Mouse (Mus musculus) gastrocnemius, postnatal 4 days (tissue): Measurements from ENCODE around the gene Tmem100. TPM values are rescaled to one million over a fixed set of nuclear protein-coding genes. Genes with fewer than 3 reads are reported as not detected.

Experiments used
- DNase-seq, 2 experiments: peaks; one replicate each; pipeline ENCODE4 v3.0.0; 2021 to 2022; ENCODE audit warnings: low spot score in 2 of 2, mixed read lengths in 2 of 2
- long read RNA-seq, 2 experiments: library from polyadenylated mRNA; stranded (forward); transcript quantifications; one replicate each; pipeline ENCODE4 v2.0.0; 2021
- total RNA-seq, 2 experiments: library from RNA; stranded (reverse); gene quantifications; 2 replicates each; pipeline ENCODE4 v1.2.3; 2021

Tmem100 gene
- 10 to 100 TPM; 20.2 to 30.9 TPM for total RNA-seq
- long read RNA-seq, experiment 1, transcript Tmem100-201 (3 exons, 1,767 nt), result major isoform, 22 of 34 reads
- long read RNA-seq, experiment 1, partial matches to known transcripts, result 2 of 34 reads
- long read RNA-seq, experiment 1, other reads (novel, unspliced or antisense), result 10 of 34 reads
- long read RNA-seq, experiment 2, transcript Tmem100-201 (3 exons, 1,767 nt), result major isoform, 18 of 24 reads
- long read RNA-seq, experiment 2, partial matches to known transcripts, result 3 of 24 reads
- long read RNA-seq, experiment 2, other reads (novel, unspliced or antisense), result 3 of 24 reads

- no peak for DNase-seq
These were observed at the start of gene Tmem100 for GRCm38 (mm10) chr11:90029841-90030398. Tmem100 (plus strand) TSS chr11:90030348.

- no peak for DNase-seq
These were observed 47.2 kb upstream of the Tmem100 start for GRCm38 (mm10) chr11:89982918-89983317.

GRCm38 (mm10) chr11:89984436-89984835 lies 45.7 kb upstream of the Tmem100 start:
- no peak for DNase-seq

DNA sequence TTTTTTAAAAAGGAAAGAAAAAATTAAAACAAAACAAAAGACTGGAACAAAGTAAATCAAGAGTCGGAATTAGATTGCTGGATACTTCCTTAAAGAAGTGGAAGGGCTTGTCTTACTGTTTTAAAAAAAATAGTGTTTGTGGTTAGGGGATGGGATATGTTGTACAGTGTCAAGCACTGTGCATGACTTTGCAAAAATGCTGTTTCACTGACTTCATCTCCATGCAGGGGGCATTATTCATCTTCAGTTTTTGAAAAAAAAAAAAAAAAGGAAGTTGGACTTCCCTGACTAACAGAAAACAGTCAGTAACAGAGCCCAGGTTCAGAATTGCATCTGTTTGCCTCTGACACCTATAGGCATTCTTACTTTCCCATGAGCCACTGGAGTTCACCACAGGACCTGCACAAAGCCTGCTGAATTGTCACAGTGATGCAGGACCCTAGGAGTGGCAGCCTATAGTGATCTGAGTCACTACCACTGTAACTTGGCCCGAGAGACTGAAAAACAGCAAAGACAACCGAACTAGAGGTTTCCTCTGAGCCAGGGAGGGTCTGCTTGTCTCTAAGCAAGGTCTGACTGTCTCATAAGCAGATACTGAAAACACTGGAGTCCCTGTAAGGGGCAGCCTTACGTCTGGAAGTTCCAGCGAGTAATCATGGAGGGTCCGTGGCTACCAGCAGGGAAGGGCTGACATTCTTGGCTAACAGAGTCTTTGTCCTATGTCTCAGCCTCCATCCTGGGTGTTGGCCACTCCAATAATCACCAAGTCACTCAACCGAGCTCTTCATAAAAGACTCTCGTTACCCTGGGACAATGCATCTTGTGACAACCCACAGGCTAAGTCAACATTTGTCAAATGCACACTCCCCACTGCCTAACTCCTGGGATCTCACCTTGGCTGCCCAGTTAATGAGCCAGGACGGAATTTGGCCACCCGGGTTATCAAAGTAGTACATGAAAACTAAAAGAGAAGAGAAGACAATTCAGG lies 44.7 kb upstream of the Tmem100 start:
- DNase-seq, result no peak

GRCm38 (mm10) chr11:89986516-89986915 lies 43.6 kb upstream of the Tmem100 start:
- DNase-seq, result no peak

DNA sequence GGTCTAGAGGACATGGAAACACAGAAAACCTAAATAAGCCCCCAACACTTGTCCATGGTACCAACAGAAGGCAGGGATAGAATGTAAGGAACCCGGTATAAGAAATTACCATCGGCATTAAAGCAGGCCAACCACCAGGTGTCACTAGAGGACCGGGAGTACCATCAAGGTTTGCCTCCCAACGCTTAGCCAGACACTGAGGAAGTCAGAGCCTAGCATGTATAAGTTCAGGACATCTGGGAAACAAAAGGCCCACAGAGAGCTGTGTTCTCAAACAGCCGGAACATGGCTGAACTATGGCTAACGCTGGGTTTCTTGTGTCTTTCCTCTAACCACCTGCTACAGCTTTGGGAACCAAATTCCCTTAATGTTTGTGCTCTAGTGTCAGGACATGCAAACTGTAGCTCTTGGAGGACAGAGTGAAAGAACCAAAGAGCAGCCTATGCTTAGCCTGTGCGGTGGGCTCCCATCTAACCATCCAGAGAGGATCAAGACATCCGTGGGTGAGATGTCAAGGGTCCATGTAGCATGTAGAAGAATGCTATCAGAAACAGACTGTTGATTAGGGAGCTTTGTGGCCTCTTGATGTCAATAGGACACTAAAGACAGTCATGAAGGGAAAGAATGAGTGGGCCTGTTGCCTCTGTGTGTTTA lies 41.1 kb upstream of the Tmem100 start:
- DNase-seq, result peak; percentile 57 to 77

DNA sequence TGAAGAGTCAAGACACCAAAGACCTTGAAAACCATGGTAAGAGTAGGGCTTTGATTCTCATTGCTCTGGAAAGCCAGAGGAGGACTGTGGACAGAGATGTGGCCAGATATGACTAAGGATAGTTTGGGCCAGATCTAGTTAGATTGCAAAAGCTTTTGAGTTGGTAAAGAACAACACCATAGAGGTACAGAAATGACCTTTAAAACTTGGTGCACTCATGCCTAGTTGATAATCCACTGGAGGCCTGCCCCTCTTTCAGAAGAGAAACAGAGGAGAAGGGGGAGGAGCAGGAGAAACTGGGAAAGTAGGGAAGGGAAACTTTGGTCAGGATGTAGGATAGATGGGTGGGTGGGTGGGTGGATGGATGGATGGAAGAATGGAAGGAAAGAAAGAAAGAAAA lies 38.5 kb upstream of the Tmem100 start:
- DNase-seq, result no peak

DNA sequence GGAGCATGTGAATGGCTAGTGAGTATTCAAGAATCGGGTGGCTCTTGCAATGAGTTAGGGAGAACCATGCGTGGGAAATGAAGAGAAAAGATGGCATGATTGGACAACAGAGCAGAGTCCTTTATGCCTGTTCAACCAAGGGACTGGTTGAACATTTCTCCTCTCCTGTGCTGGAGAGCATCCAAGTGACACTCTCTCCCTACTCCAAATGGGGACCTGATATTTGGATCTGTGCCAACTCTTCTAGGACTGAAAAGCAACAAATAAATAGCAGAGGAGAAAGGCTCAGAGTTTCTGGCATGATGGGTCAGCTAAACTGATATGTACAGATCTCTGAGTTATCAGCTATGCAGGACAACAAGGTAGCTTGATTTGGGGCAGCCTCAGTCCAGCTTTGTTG lies 35.4 kb upstream of the Tmem100 start:
- no peak for DNase-seq

GRCm38 (mm10) chr11:89995596-89995995 lies 34.6 kb upstream of the Tmem100 start:
- no peak for DNase-seq

DNA sequence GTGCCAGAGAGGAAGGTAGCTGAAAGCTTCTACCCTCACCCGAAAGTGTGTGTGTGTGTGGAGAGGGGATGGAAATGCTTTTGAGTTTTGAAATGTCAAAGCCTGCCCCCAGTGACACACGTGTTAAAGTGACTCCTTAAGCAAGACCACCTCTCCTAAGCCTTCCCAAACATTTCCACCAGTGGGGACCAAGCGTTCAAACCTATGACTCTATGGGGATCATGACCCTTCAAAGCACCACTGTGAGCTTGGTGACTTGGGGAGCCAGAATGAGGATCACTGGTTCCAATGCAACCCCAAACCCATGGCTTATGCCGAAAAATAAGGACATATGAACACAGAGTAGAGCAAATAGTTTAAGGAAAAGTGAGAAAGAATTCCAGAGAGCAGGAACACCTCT lies 33.7 kb upstream of the Tmem100 start:
- no peak for DNase-seq

DNA sequence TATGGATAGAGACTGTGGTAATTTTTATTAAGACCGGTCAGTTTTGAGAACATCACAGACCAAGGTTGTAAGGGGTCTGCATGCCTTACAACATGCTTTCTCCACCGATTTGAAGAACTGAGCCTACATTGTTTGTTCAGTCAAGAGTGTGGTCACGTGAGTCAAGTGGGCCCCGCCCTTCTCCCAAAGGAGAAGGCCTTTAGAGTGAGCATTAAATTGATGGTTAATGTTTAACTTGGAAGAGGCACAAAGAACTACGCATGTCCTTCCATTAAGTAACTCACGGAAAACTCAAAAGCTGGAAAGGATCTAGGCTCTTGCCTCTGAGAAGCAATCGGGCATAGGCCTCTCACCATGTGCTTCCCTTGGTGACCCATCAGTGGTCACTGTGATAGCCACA lies 33.3 kb upstream of the Tmem100 start:
- DNase-seq, result no peak

DNA sequence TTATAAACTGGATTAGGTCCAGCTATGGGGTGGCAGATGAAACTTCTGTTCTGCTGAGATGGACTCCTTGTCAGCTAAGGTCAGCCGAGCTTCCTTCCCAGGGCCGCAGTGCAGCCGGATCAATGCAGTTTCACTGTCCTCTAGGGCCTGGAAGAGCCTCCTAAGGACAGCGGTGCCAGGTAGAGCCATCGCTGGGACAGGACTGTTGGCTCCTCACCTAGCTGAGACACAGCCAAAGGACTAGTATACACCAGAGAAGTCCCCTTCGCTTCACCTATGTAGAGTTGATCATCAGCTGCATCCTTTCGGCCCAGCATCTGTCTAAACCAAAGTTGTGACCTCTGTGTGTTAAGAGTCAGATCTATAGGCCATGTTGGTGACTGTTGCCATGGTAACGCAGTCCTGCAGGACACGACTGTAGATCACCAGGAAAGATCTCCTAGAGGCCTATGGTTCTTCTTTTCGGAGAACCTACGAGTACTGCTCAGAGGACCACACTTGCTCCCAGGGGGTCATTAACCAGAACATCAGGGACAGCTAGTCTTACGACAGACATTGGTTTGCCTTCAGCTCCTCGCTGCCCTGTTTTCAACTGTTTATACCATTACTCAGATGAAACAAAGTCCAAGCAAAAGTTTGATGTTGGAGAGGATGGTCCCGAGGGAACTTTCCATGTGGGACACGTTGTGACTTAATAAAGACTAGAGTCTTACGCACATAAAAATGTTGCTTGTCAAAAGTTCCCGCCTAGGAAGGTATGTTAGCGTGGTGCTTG lies 31.0 kb upstream of the Tmem100 start:
- no peak for DNase-seq

DNA sequence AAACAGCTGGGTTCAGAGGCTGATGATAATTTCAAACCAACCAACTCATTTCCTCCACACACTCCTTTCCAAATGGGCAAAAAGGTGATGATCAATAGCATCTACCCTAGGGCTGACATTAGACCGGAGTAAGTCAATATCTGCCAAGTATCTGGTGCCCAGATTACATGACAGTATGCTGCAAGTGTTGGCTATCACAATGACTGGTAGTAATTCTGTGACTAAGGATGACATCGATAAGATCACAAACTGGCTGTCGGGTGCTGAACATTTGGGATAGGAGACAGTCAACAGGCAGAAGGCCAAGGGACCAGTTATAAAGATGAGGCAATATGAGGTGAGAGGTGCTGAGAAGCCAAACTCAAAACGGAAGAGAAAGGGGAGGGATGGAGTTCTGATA lies 29.5 kb upstream of the Tmem100 start:
- DNase-seq, result no peak

GRCm38 (mm10) chr11:90001396-90002230 lies 28.5 kb upstream of the Tmem100 start:
- no peak for DNase-seq

DNA sequence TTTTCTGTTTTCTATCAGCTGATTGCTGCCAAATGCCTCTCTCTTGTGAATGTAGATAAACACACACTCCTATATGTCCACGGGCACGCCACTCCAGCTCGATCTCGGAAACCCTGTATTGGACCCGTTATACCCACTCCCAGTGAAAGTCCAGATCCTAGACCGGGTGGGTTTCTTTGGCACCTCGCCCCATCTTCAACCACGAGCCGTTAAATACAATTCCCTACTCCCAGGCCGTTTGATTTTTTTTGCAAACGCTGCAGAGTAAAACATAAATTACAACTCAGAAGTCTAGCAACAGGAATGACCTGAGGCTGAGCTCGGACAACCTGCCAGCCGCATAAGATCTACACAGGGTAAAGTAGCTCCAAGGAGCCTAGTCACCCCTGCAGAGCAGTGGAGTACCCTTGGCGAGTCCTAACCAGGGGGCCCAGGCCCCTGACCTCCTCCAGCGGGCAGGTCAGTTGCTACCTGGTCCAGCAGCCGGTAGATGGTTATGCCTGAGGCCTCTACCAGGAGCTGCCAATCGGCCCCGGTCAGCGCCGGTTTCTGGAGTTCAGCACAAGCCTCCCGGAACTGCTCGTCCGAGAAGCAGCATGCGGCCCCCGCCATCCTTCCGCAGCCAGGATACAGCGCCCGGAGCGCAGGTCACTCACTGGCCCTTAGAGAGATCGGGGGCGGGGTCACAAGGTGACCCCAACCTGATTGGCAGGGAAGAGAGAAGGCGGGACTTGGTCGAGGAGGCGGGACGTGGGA lies 27.7 kb upstream of the Tmem100 start, which contains the start of gene Pctp:
Gene Pctp (minus strand): TSS at position 664 of the 756 bp plus-strand sequence.
- DNase-seq, result peak; percentile 43 to 73

- no peak for DNase-seq
These were observed 27.2 kb upstream of the Tmem100 start for GRCm38 (mm10) chr11:90002987-90003348.

GRCm38 (mm10) chr11:90003386-90003785 lies 26.8 kb upstream of the Tmem100 start:
- DNase-seq, result no peak

DNA sequence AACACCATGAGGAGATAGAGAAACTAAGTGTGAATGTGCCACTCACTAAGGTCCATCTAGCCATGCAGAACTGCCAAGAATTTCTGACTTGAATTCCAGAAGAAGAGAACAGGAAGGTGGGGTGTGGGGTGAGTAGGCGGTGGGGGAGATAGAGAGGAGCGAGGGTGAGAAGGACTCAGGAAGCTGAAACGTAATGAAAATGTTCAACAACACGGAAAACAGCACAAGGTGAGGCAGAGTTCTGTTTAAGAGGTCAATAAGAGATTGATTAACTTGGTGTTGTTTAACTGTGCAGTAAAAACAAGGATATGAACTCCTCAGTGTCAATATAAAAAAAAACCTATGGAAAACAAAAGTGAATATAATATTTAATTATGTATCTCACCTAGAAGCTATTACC lies 24.0 kb upstream of the Tmem100 start:
- DNase-seq, result no peak
